Mouse (Mus musculus) hindbrain, embryonic 15.5 days (tissue): ENCODE data around the gene Fndc8. TPM values are rescaled to one million over a fixed set of nuclear protein-coding genes. Genes with fewer than 3 reads are reported as not detected.

Source experiments
- polyA plus RNA-seq: library from polyadenylated mRNA; unstranded; fragments of >200 nt; fragmentation: Nextera tagmentation; extraction: Ambion mirVana; gene quantifications from 2 replicates; pipeline ENCODE4 v1.2.1, GENCODE M21; 2015

The Fndc8 gene
- polyA plus RNA-seq, 1 experiment from 2014 or later = 0.82 TPM

Other genes starting within 250 kb of the Fndc8 start
- gene Cct6b, start 127.8 kb upstream of the Fndc8 start, polyA plus RNA-seq = 0.22 and 0.30 TPM in 2 replicates
- gene Zfp830, start 127.8 kb upstream of the Fndc8 start, polyA plus RNA-seq = 26.1 and 27.0 TPM in 2 replicates
- 22.5 and 22.6 TPM in 2 replicates for gene Lig3, start 111.0 kb upstream of the Fndc8 start, polyA plus RNA-seq
- gene Rffl, start 20.9 kb upstream of the Fndc8 start, polyA plus RNA-seq = 4.1 and 4.2 TPM in 2 replicates
- 10.7 and 12.3 TPM in 2 replicates for gene Rad51d, start 1.5 kb upstream of the Fndc8 start, polyA plus RNA-seq
- 33.1 and 34.4 TPM in 2 replicates for gene Nle1, start 16.3 kb downstream of the Fndc8 start, polyA plus RNA-seq
- 1.0 and 1.5 TPM in 2 replicates for gene Unc45b, start 18.4 kb downstream of the Fndc8 start, polyA plus RNA-seq
- gene Slfn5, start 59.2 kb downstream of the Fndc8 start, polyA plus RNA-seq = 1.5 and 1.9 TPM in 2 replicates
- 2.6 and 3.6 TPM in 2 replicates for gene Slfn9, start 99.7 kb downstream of the Fndc8 start, polyA plus RNA-seq
- 0.25 and 0.41 TPM in 2 replicates for gene Slfn8, start 128.7 kb downstream of the Fndc8 start, polyA plus RNA-seq
- 1.6 and 2.2 TPM in 2 replicates for gene Slfn2, start 173.0 kb downstream of the Fndc8 start, polyA plus RNA-seq
- 0.60 TPM in 1 of 2 replicates, not detected in the other for gene Slfn1, start 224.7 kb downstream of the Fndc8 start, polyA plus RNA-seq